10 mouse cellular contexts compared by ENCODE assay signal in genomic region chr2:29066410-29066809, GRCm38 (mm10). TPM values are rescaled to one million over a fixed set of nuclear protein-coding genes. Genes with fewer than 3 reads are reported as not detected.
DNase-seq lines count a peak whose midpoint lies in the region; ATAC-seq and TF ChIP-seq lines count a peak whose summit lies in the region.
"Had no signal": no experiment of that assay in that cellular context is flagged by ENCODE, and none has a peak within 500 bp of the region (broad histone marks: within the 10 kb centered on the region; RNA-seq: fewer than 3 reads in every experiment).

No protein-coding gene starts in this region.

- intact Hi-C loops in gastrocnemius, postnatal 36 days (cut with DNase I) = no loop called here

- H3K4me2 ChIP-seq in liver, embryonic 11.5 days = no peak overlapping the region
- no peak overlapping the region for H3K4me2 ChIP-seq in limb, embryonic 14.5 days (replicated peaks; ENCODE audit: low read depth, low read length, severe bottlenecking)
- H3K4me2 ChIP-seq: neural tube, embryonic 12.5 days had no signal

- ATAC-seq in liver, embryonic 11.5 days (replicated peaks; ENCODE audit: low FRiP score) = no peak
- no peak for ATAC-seq in limb, embryonic 14.5 days (ENCODE audit: low FRiP score, low read depth)

- no peaks in the 10 kb centered on the region for H3K27me3 ChIP-seq in liver, adult 2 months (ENCODE audit: control insufficient read depth, insufficient read depth, low read length)
- no peaks in the 10 kb centered on the region for H3K27me3 ChIP-seq in liver, embryonic 11.5 days (replicated peaks; ENCODE audit: control insufficient read depth, insufficient read depth, low read length)
- H3K27me3 ChIP-seq in limb, embryonic 14.5 days (ENCODE audit: control insufficient read depth, insufficient read depth, low read length) = no peaks in the 10 kb centered on the region
- H3K27me3 ChIP-seq: CH12.LX; neural tube, embryonic 12.5 days had no signal

- H3K9ac ChIP-seq in liver, adult 2 months (ENCODE audit: low read depth, low read length) = no peak overlapping the region
- no peak overlapping the region for H3K9ac ChIP-seq in liver, embryonic 11.5 days (ENCODE audit: low read depth, low read length)
- no peak overlapping the region for H3K9ac ChIP-seq in limb, embryonic 14.5 days (ENCODE audit: low read depth, low read length, severe bottlenecking)
- H3K9ac ChIP-seq: neural tube, embryonic 12.5 days had no signal

- no peaks in the 10 kb centered on the region for H3K9me3 ChIP-seq in liver, embryonic 11.5 days (ENCODE audit: control insufficient read depth, low read length)
- no peaks in the 10 kb centered on the region for H3K9me3 ChIP-seq in limb, embryonic 14.5 days (ENCODE audit: control insufficient read depth, low read length)
- H3K9me3 ChIP-seq: neural tube, embryonic 12.5 days had no signal

- H3K36me3 ChIP-seq in liver, adult 2 months (ENCODE audit: control insufficient read depth, insufficient read depth, low read length) = peaks cover 25% of the 10 kb centered on the region
- H3K36me3 ChIP-seq in liver, embryonic 11.5 days (ENCODE audit: control insufficient read depth, insufficient read depth, low read length) = peaks cover 9% of the 10 kb centered on the region
- peaks cover 44% of the 10 kb centered on the region for H3K36me3 ChIP-seq in limb, embryonic 14.5 days (ENCODE audit: control insufficient read depth, insufficient read depth, low read length)

- 0 out of 2 replicates have a peak, but pooled peaks have one; percentile 36 for TF ChIP-seq CTCF in liver, adult 2 months (IDR thresholded peaks at IDR 0.05; ENCODE audit: low read depth, low read length)

- H3K27ac ChIP-seq in liver, adult 2 months (replicated peaks; ENCODE audit: insufficient read depth, low read depth, low read length) = no peak overlapping the region
- no peak overlapping the region for H3K27ac ChIP-seq in liver, embryonic 11.5 days (ENCODE audit: low read depth, low read length)
- no peak overlapping the region for H3K27ac ChIP-seq in limb, embryonic 14.5 days (replicated peaks; ENCODE audit: low read depth, low read length)
- H3K27ac ChIP-seq: neural tube, embryonic 12.5 days had no signal

- H3K4me1 ChIP-seq in liver, adult 2 months (ENCODE audit: control insufficient read depth, insufficient read depth, low read length) = no peaks in the 10 kb centered on the region
- peaks cover 2% of the 10 kb centered on the region; the same call in 1 of the 2 replicates for H3K4me1 ChIP-seq in liver, embryonic 11.5 days (replicated peaks; ENCODE audit: control insufficient read depth, insufficient read depth, low read length)
- H3K4me1 ChIP-seq in limb, embryonic 14.5 days (ENCODE audit: control insufficient read depth, insufficient read depth, low read length) = no peaks in the 10 kb centered on the region
- H3K4me1 ChIP-seq: neural tube, embryonic 12.5 days had no signal

- WGBS in liver, adult 2 months = 65% methylated on average over 7 of the region's 7 CpGs
- WGBS in liver, embryonic 11.5 days = 67% methylated on average over 7 of the region's 7 CpGs
- WGBS in limb, embryonic 14.5 days = 59% methylated on average over 7 of the region's 7 CpGs

- peak; percentile 53 to 62 for DNase-seq in cerebellum, postnatal 10 days
- DNase-seq in cerebellum, adult 8-10 months = no peak
- DNase-seq in liver, adult 2 months (ENCODE audit: extremely low read depth, low read depth, low spot score) = peak; percentile 33
- no peak for DNase-seq in liver, embryonic 11.5 days (ENCODE audit: low spot score)
- peak; percentile 91 for DNase-seq in ZHBTc4 (ENCODE audit: low read depth, low spot score)
- DNase-seq in limb, embryonic 14.5 days (ENCODE audit: low spot score) = peak; percentile 49
- no peak for DNase-seq in gastrocnemius, postnatal 4 days (ENCODE audit: low spot score in 2 of 2)
- DNase-seq in gastrocnemius, postnatal 36 days = no peak

- H3K4me3 ChIP-seq in liver, adult 2 months (ENCODE audit: insufficient read depth, low read depth, low read length) = no peak overlapping the region
- no peak overlapping the region for H3K4me3 ChIP-seq in liver, embryonic 11.5 days (ENCODE audit: low read depth, low read length)
- H3K4me3 ChIP-seq in limb, embryonic 14.5 days (replicated peaks; ENCODE audit: low read length) = no peak overlapping the region
- H3K4me3 ChIP-seq: neural tube, embryonic 12.5 days had no signal

- TF ChIP-seq POLR2A in liver, adult 2 months (IDR thresholded peaks at IDR 0.05; ENCODE audit: extremely low read depth, insufficient read depth, low read length) = no peak
- TF ChIP-seq POLR2A in limb, embryonic 14.5 days (IDR thresholded peaks at IDR 0.05; ENCODE audit: borderline replicate concordance, extremely low read depth, insufficient read depth, insufficient read length) = no peak

- no peaks in the 10 kb centered on the region for H3K79me2 ChIP-seq in liver, adult 2 months (ENCODE audit: control insufficient read depth, insufficient read depth, low read length)

RNA-seq across cellular contexts. Expression of gene Ttf1, which starts 6.3 kb away (rescaled TPM):
- 5.7 and 6.8 TPM in 2 replicates for total RNA-seq in liver, adult 2 months (2014; rRNA removed)
- polyA plus RNA-seq in liver, adult 2 months (2012; rRNA removed) = 2.2 and 3.4 TPM in 2 replicates
- 11.0 and 11.1 TPM in 2 replicates for polyA plus RNA-seq in liver, embryonic 11.5 days (2014; fragmentation: Nextera tagmentation; extraction: Ambion mirVana)
- 13.0 and 13.4 TPM in 2 replicates for polyA plus RNA-seq in limb, embryonic 14.5 days (2012; rRNA removed)
- polyA plus RNA-seq in limb, embryonic 14.5 days (2014; fragmentation: Nextera tagmentation; extraction: Ambion mirVana) = 8.2 and 9.5 TPM in 2 replicates
- 1 to 10 TPM; 7.2 to 8.8 TPM for total RNA-seq in gastrocnemius, postnatal 4 days (2021)
- total RNA-seq in gastrocnemius, postnatal 36 days (2021) = 1 to 10 TPM; 3.8 to 4.6 TPM

RNA-seq across cellular contexts. Expression of gene Cfap77, which starts 11.5 kb away (rescaled TPM):
- total RNA-seq in liver, adult 2 months (2014; rRNA removed) = 0.13 TPM in 1 of 2 replicates, not detected in the other
- 0.06 and 0.11 TPM in 2 replicates for polyA plus RNA-seq in liver, adult 2 months (2012; rRNA removed)
- polyA plus RNA-seq in liver, embryonic 11.5 days (2014; fragmentation: Nextera tagmentation; extraction: Ambion mirVana) = 0.25 and 0.71 TPM in 2 replicates
- polyA plus RNA-seq in limb, embryonic 14.5 days (2012; rRNA removed) = 0.60 and 0.88 TPM in 2 replicates
- 0.29 and 0.39 TPM in 2 replicates for polyA plus RNA-seq in limb, embryonic 14.5 days (2014; fragmentation: Nextera tagmentation; extraction: Ambion mirVana)
- under 1 TPM; 0.26 to 0.27 TPM for total RNA-seq in gastrocnemius, postnatal 4 days (2021)
- not detected for total RNA-seq in gastrocnemius, postnatal 36 days (2021)

RNA-seq across cellular contexts. Expression of gene Setx, which starts 57.6 kb away (rescaled TPM):
- total RNA-seq in liver, adult 2 months (2014; rRNA removed) = 13.6 and 13.9 TPM in 2 replicates
- polyA plus RNA-seq in liver, adult 2 months (2012; rRNA removed) = 1.4 and 1.8 TPM in 2 replicates
- 6.8 and 10.1 TPM in 2 replicates for polyA plus RNA-seq in liver, embryonic 11.5 days (2014; fragmentation: Nextera tagmentation; extraction: Ambion mirVana)
- polyA plus RNA-seq in limb, embryonic 14.5 days (2012; rRNA removed) = 8.9 and 10.0 TPM in 2 replicates
- 10.0 and 13.2 TPM in 2 replicates for polyA plus RNA-seq in limb, embryonic 14.5 days (2014; fragmentation: Nextera tagmentation; extraction: Ambion mirVana)
- total RNA-seq in gastrocnemius, postnatal 4 days (2021) = 10 to 100 TPM; 32.7 to 35.2 TPM
- total RNA-seq in gastrocnemius, postnatal 36 days (2021) = 10 to 100 TPM; 26.9 to 31.1 TPM

Comparison
In these comparisons a context has a peak if more than half of its experiments do, and no peak if none do; other contexts are left out.
1. DNase-seq: peak in cerebellum, postnatal 10 days (2 of 2), liver, adult 2 months (single experiment), ZHBTc4 (single experiment) and limb, embryonic 14.5 days (single experiment); none in cerebellum, adult 8-10 months (single experiment), liver, embryonic 11.5 days (single experiment), gastrocnemius, postnatal 4 days (0 of 2) and gastrocnemius, postnatal 36 days (0 of 2).